Mouse (Mus musculus) embryonic facial prominence, embryonic 10.5 days (tissue): ENCODE data around the gene Spink2. TPM values are rescaled to one million over a fixed set of nuclear protein-coding genes. Genes with fewer than 3 reads are reported as not detected.

ENCODE experiments used
- DNase-seq: peaks from one replicate; pipeline ENCODE4 v3.0.0-alpha.2; 2017; ENCODE audit warnings: low spot score
- H3K27ac ChIP-seq: fragments of 300-500 bp; sonication (generic); replicated peaks from 2 replicates; pipeline ENCODE4 v1.5.1; 2016; ENCODE audit warnings: mild to moderate bottlenecking
- H3K27me3 ChIP-seq: fragments of 300-500 bp; sonication (generic); replicated peaks from 2 replicates; pipeline ENCODE4 v1.6.1; 2016; ENCODE audit warnings: low read depth, mild to moderate bottlenecking; ENCODE audit not compliant: poor library complexity, severe bottlenecking
- H3K36me3 ChIP-seq: fragments of 300-500 bp; sonication (generic); replicated peaks from 2 replicates; pipeline ENCODE4 v1.6.1; 2016; ENCODE audit warnings: mild to moderate bottlenecking, moderate library complexity
- H3K4me1 ChIP-seq: fragments of 300-500 bp; sonication (generic); 2 replicates; pipeline ENCODE4 v1.6.1; 2016
- H3K4me3 ChIP-seq: fragments of 300-500 bp; sonication (generic); 2 replicates; pipeline ENCODE4 v1.5.1; 2016; ENCODE audit warnings: mild to moderate bottlenecking, moderate library complexity
- H3K9me3 ChIP-seq: fragments of 300-500 bp; sonication (generic); 2 replicates; pipeline ENCODE4 v1.6.1; 2016; ENCODE audit warnings: mild to moderate bottlenecking
- WGBS: fragments of 180-500 bp; shearing (Covaris S2); methylation state at CpG from one replicate; pipeline ENCODE4 v1.1.7; 2016; 5-methylcytosine and 5-hydroxymethylcytosine counted together
- polyA plus RNA-seq: library from polyadenylated mRNA; unstranded; fragments of >200 nt; fragmentation: Nextera tagmentation; extraction: Ambion mirVana; gene quantifications from 2 replicates; pipeline ENCODE4 v1.2.1, GENCODE M21; 2016

Gene Spink2
- polyA plus RNA-seq, 1 experiment from 2014 or later: 1.5 TPM

- peaks cover 15% of the 10 kb centered on the region for H3K4me1 ChIP-seq
- no peak overlapping the region for H3K4me3 ChIP-seq
- no peak overlapping the region for H3K27ac ChIP-seq
- 94% methylated on average over 3 of the region's 3 CpGs for WGBS
- H3K36me3 ChIP-seq: no peaks in the 10 kb centered on the region
- H3K9me3 ChIP-seq: no peaks in the 10 kb centered on the region
- H3K27me3 ChIP-seq: no peaks in the 10 kb centered on the region
- DNase-seq: no peak
These were observed 48.7 kb downstream of the Spink2 start for GRCm38 (mm10) chr5:77162566-77162965.

- 35% methylated on average over 14 of the region's 14 CpGs for WGBS
- DNase-seq: no peak
- Histone ChIP-seq H3K4me1 (peaks cover 13% of the 10 kb centered on the region), H3K36me3 (no peaks in the 10 kb centered on the region), H3K9me3 (no peaks in the 10 kb centered on the region), H3K4me3 (no peak overlapping the region), H3K27me3 (no peaks in the 10 kb centered on the region), H3K27ac (no peak overlapping the region)
These were observed 53.3 kb downstream of the Spink2 start for GRCm38 (mm10) chr5:77157777-77158540.

- DNase-seq: no peak
These were observed 54.3 kb downstream of the Spink2 start for GRCm38 (mm10) chr5:77156938-77157337.

GRCm38 (mm10) chr5:77155526-77155925 lies 55.7 kb downstream of the Spink2 start:
- DNase-seq: no peak
- no peaks in the 10 kb centered on the region for H3K36me3 ChIP-seq
- 92% methylated on average over 12 of the region's 12 CpGs for WGBS
- peaks cover 13% of the 10 kb centered on the region for H3K4me1 ChIP-seq
- no peak overlapping the region for H3K4me3 ChIP-seq
- H3K27me3 ChIP-seq: no peaks in the 10 kb centered on the region
- H3K27ac ChIP-seq: no peak overlapping the region
- H3K9me3 ChIP-seq: no peaks in the 10 kb centered on the region

More at GRCm38 (mm10) chr5:77156938-77157337, 54.3 kb downstream of the Spink2 start:
- no peaks in the 10 kb centered on the region for H3K27me3 ChIP-seq
- H3K4me1 ChIP-seq: peaks cover 13% of the 10 kb centered on the region
- H3K9me3 ChIP-seq: no peaks in the 10 kb centered on the region
- 75% methylated on average over 5 of the region's 5 CpGs for WGBS
- H3K4me3 ChIP-seq: no peak overlapping the region
- no peaks in the 10 kb centered on the region for H3K36me3 ChIP-seq
- no peak overlapping the region for H3K27ac ChIP-seq

Other genes starting within 250 kb of the Spink2 start
- 79.4 and 81.3 TPM in 2 replicates for gene Srp72, start 236.8 kb downstream of the Spink2 start, polyA plus RNA-seq
- 0.31 TPM in 1 of 2 replicates, not detected in the other for gene Arl9, start 207.4 kb downstream of the Spink2 start, polyA plus RNA-seq
- gene Thegl, start 195.4 kb downstream of the Spink2 start, polyA plus RNA-seq: not detected in 2 replicates
- gene Hopx, start 96.3 kb downstream of the Spink2 start, polyA plus RNA-seq: 0.40 TPM in 1 of 2 replicates, not detected in the other
- gene Rest, start 54.0 kb upstream of the Spink2 start, polyA plus RNA-seq: 34.0 and 37.7 TPM in 2 replicates
- 36.5 and 37.5 TPM in 2 replicates for gene Noa1, start 98.6 kb upstream of the Spink2 start, polyA plus RNA-seq
- gene Polr2b, start 98.7 kb upstream of the Spink2 start, polyA plus RNA-seq: 94.3 and 96.0 TPM in 2 replicates
- gene Igfbp7, start 196.6 kb upstream of the Spink2 start, polyA plus RNA-seq: 4.4 and 4.9 TPM in 2 replicates